Mouse (Mus musculus) cortical plate, adult 2 months (tissue): ENCODE measurements around the gene Zfp536. TPM values are rescaled to one million over a fixed set of nuclear protein-coding genes. Genes with fewer than 3 reads are reported as not detected.

Experiments used
- H3K27ac ChIP-seq: fragments of 200-500 bp; 2 replicates; pipeline ENCODE4 v1.5.1; 2012; ENCODE audit warnings: low read length, control low read depth, inconsistent platforms; ENCODE audit not compliant: insufficient read depth
- H3K4me1 ChIP-seq: fragments of 200-500 bp; 2 replicates; pipeline ENCODE4 v1.6.1; 2011; ENCODE audit warnings: low read length; ENCODE audit not compliant: control insufficient read depth, insufficient read depth
- H3K4me3 ChIP-seq: fragments of 200-500 bp; 2 replicates; pipeline ENCODE4 v1.5.1; 2011; ENCODE audit warnings: mild to moderate bottlenecking, low read length, control low read depth; ENCODE audit not compliant: insufficient read depth
- CTCF ChIP-seq: fragments of 200-500 bp; IDR thresholded peaks from 2 replicates; pipeline ENCODE4 v1.5.1; 2011; ENCODE audit warnings: mild to moderate bottlenecking, control low read depth, low read length; ENCODE audit not compliant: insufficient read depth; ENCODE audit errors: extremely low read depth
- POLR2A ChIP-seq: fragments of 200-500 bp; IDR thresholded peaks from 2 replicates; pipeline ENCODE4 v1.6.1; 2011; ENCODE audit warnings: mild to moderate bottlenecking, low read length, control low read depth; ENCODE audit not compliant: insufficient read depth; ENCODE audit errors: extremely low read depth
- polyA plus RNA-seq: library from polyadenylated mRNA; depleted of rRNA; stranded (reverse); fragments of >200 nt; gene quantifications from 2 replicates; pipeline ENCODE4 v1.2.3, GENCODE M21; 2012

The Zfp536 gene
- polyA plus RNA-seq, 1 experiment, result 16.5 TPM

DNA sequence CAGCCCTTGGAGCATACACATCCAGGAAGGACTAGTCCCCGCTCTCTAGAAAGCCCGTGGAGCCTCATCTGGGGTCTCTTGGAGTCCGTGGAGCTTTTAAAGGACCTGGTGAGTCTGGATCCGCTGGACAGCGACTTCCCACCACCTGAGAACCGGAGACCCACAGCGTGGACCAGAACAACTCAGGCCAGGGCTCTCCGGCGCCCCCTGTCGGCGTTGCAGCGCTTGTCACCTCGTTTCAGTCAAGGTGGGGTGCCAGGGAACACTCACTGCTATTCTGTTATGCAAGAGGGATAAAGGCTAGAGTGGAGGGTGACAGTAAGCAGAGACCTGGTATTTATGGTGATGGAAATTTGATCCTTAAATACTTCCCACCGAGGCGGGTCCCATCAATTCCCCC is 2.1 kb upstream of the Zfp536 start:
- H3K4me1 ChIP-seq, result no peaks in the 10 kb centered on the region
- H3K4me3 ChIP-seq, result no peak overlapping the region
- no peak overlapping the region for H3K27ac ChIP-seq
- TF ChIP-seq CTCF, result peak; percentile 65
- no peak for TF ChIP-seq POLR2A

- no peaks in the 10 kb centered on the region for H3K4me1 ChIP-seq
- no peak for TF ChIP-seq POLR2A
- no peak for TF ChIP-seq CTCF
- H3K27ac ChIP-seq, result no peak overlapping the region
- H3K4me3 ChIP-seq, result no peak overlapping the region
Observed at GRCm38 (mm10) chr7:37774463-37774970, 1.1 kb upstream of the Zfp536 start.

- H3K27ac ChIP-seq, result no peak overlapping the region
- peak overlapping the region; percentile 46; the same call in 1 of the 2 replicates for H3K4me3 ChIP-seq
- H3K4me1 ChIP-seq, result no peaks in the 10 kb centered on the region
- TF ChIP-seq CTCF (no peak), POLR2A (no peak)
Observed at GRCm38 (mm10) chr7:37773906-37774305, 465 bp upstream of the Zfp536 start.

GRCm38 (mm10) chr7:37772376-37773311 is 797 bp downstream of the Zfp536 start:
- Histone ChIP-seq H3K27ac (0 out of 2 replicates have a peak overlapping the region, but pooled peaks have one; percentile 10), H3K4me3 (peak overlapping the region; percentile 46), H3K4me1 (no peaks in the 10 kb centered on the region)
- TF ChIP-seq CTCF (no peak), POLR2A (no peak)

- TF ChIP-seq POLR2A, result no peak
- TF ChIP-seq CTCF, result no peak
- no peaks in the 10 kb centered on the region for H3K4me1 ChIP-seq
- 0 out of 2 replicates have a peak overlapping the region, but pooled peaks have one; percentile 48 for H3K27ac ChIP-seq
- H3K4me3 ChIP-seq, result peak overlapping the region; percentile 46
Observed at GRCm38 (mm10) chr7:37771491-37772375, 1.7 kb downstream of the Zfp536 start.

GRCm38 (mm10) chr7:37770400-37771050 is 2.9 kb downstream of the Zfp536 start:
- Histone ChIP-seq H3K27ac (peak overlapping the region; percentile 89), H3K4me3 (peak overlapping the region; percentile 46), H3K4me1 (no peaks in the 10 kb centered on the region)
- TF ChIP-seq POLR2A (no peak), CTCF (peak; percentile 34; the same call in 1 of the 2 replicates)

- no peak for TF ChIP-seq CTCF
- no peak for TF ChIP-seq POLR2A
- 0 out of 2 replicates have a peak overlapping the region, but pooled peaks have one; percentile 1 for H3K27ac ChIP-seq
- peak overlapping the region; percentile 46 for H3K4me3 ChIP-seq
- H3K4me1 ChIP-seq, result no peaks in the 10 kb centered on the region
Observed at GRCm38 (mm10) chr7:37769526-37770399, 3.7 kb downstream of the Zfp536 start.

DNA sequence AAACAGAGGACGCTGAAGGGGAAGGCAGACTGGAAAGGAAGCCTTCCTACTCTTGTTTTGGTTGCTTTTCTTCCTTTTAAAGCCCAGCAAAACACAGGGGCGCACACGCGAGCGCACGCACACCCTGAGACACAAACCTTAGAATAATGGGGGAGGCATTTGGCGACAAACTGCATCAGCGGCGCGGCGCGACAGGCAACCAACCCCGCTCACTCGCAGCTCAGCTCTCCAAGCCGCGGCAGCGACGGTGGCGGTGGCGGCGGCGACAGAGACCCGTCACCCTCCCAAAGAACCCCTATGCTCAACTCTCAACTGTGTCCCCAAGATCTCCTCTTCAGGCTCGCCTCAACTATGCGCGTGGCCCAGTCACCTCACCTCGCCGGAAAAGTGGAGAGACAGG is 4.4 kb downstream of the Zfp536 start:
- Histone ChIP-seq H3K4me1 (no peaks in the 10 kb centered on the region), H3K27ac (peak overlapping the region; percentile 70; the same call in 1 of the 2 replicates), H3K4me3 (peak overlapping the region; percentile 46)
- TF ChIP-seq POLR2A (no peak), CTCF (no peak)
